Mouse (Mus musculus) testis, postnatal 10 days (tissue): ENCODE results near the gene Ngef.
A peak's percentile ranks its signal among the peaks of the same experiment; 100 is the strongest.

Experiments used
- DNase-seq: peaks from one replicate; pipeline ENCODE4 v3.0.0; 2021; ENCODE audit warnings: low spot score

The Ngef gene

GRCm38 (mm10) chr1:87565760-87566159 lies 7.9 kb downstream of the Ngef start:
- no peak for DNase-seq

- DNase-seq: no peak
Observed at GRCm38 (mm10) chr1:87562967-87563366, 10.7 kb downstream of the Ngef start.

DNA sequence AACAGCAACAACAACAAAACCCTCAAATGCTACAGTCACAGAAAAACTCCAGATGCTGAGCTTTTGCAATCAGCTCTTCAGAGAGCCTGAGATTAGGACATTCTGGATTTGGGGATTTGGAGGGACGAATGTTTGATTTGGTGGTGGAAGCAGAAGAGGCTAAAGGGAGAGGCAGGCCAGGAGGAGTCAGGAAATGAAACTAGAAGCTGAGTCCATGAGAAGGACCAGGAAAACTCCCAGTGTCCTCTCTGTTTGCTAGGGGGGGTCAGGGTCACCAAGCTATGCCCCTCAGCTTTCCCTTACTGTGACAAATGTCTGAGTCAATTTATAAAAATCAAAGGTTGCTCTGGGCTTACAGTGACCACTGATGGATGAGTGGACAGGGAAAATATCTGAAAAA lies 20.1 kb downstream of the Ngef start:
- DNase-seq: no peak

DNA sequence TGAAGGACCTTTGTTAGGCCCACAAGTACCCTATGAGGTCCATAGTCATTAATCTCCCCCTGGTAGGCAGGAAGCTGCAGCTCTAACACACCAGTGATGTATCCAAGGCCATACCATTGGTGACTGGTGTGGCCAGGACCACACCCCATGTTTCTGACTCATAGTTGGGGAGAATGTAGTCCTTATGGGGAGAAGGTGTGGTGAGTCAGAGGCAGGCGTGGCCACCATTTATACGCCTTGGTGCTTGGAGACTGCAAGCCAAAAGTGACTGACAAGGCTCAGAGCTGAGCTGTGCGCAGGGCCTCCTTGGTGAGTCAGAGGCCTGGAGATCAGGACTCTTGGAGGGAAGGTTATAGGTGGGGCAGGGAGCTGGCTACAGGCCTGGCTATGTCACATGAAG lies 22.7 kb downstream of the Ngef start:
- DNase-seq: no peak

DNA sequence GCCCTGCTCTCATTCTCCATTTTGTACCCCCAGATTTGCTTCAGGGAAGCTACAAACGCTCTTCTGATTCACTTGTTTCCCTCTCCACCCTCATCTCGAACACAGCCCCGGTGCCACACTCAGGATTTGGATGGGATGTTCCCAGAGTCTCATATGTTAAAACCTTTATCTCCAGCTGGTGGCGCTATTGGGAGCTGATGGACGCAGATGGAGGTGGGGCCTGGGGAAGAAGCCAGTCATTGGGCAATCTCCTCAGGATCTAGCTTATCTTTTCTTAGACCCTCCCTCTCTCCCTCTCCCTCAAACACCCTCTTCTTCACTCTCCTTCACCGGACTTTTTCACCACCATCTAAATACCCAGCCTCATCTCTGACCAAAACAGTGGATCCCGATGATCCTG lies 32.1 kb downstream of the Ngef start:
- no peak for DNase-seq

- no peak for DNase-seq
Observed at GRCm38 (mm10) chr1:87537008-87537407, 36.7 kb downstream of the Ngef start.

GRCm38 (mm10) chr1:87534118-87534517 lies 39.6 kb downstream of the Ngef start:
- DNase-seq: no peak

DNA sequence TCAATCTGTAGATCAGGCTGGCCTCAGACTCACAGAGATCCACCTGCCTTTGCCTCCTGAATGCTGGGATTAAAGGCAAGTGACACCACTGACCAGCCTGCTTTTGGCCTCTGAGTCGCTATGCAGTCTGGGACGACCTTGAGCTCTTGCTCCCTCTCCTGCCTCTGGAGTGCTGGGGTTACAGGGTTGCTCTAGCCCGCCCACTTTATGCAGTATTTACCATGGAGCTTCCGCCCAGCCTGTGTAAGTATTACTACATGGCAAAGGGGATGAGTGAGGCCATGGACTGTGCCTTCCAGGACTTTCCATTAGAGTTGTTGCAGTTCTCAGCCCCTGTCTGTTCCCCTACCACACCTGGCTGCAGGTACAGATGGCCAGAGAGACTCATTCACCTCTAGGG lies 41.3 kb downstream of the Ngef start:
- no peak for DNase-seq

- DNase-seq: no peak
Observed at GRCm38 (mm10) chr1:87527191-87527590, 46.5 kb downstream of the Ngef start.

DNA sequence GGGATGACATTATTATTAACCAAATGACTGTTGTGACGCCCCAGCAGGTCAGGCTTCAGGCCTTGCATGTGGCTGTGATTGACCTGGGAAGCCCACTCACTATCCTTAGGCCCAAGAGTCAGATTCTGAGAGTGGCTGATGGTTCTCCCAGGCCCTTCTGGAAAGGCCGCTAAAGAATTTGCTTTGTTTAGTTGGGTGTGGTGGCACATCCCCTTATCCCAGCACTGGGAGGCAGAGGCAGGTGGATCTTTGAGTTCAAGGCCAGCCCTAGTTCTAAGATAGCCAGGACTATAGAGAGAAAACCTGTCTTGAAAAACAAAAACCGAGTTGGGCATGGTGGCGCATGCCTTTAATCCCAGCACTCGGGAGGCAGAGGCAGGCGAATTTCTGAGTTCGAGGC lies 48.6 kb downstream of the Ngef start:
- DNase-seq: no peak

- DNase-seq: no peak
Observed at GRCm38 (mm10) chr1:87521523-87521922, 52.1 kb downstream of the Ngef start.

DNA sequence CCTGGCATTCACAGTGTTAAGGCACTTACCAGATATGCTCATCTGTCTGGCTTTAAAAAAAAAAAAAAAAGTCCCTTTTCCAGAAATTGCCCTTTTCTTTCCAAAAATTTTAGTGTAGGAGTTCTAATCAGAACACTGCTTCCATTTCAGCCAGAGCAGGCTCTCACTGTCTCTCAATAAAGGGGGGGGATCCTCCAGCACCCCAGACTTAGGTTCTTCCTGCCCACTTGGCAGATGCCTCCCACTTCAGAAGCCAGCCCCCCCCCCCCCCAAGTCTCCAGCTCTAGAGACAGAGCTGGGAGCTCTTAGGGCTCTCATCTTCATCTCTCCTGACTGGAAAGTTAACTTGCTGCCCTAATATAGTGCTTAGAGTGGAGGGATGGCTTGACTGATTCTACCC lies 53.2 kb downstream of the Ngef start:
- DNase-seq: no peak

DNA sequence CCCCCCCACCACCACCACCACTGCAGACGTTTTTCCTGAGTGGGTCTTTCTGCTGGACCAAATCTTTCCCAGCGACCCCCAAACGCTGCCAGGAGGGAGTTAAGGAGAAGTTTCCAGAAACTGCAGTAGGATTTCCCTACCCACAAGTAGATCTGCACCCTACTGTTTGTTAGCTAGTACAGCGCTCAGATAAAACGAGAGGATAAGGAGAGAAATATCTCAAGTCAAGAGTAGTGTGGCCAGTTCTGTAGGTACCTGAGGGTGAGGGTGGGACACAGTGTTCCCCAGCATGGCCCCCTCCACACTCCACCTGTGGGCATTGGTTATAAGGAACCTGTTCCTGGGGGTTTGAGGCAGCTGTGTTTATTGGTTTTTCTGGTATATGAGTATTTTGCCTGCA lies 62.8 kb downstream of the Ngef start:
- DNase-seq: no peak

DNA sequence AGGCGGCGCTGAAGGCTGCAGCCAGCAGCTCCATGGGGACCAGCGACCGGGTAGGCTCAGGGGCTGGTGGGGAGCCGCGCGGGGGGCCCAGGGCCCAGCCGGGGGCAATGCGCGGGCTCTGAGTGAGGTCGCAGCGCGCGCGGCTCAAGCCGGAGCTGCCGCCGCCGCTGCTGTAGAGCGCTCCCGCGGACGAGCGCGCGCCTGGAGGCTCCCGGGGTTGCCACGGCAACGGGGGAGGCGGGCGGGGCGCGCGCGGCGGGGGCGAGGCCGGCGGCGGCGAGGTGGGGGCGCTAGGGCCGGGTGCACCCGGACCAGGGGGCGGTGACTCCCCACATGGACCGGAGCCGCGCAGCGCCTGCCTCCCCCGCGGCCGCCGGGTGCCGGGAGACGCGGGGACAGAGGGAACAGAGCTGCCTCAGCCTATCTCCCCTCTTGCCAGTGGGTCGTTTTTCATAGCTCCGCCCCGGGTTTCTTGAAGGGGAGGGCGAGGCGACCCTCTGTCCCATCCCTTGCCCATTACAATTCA lies 63.4 kb downstream of the Ngef start:
- peak; percentile 76 for DNase-seq

GRCm38 (mm10) chr1:87509561-87510165 lies 64.0 kb downstream of the Ngef start, which contains the start of gene Neu2:
Gene Neu2, plus strand, starts transcription at chr1:87509889.
- peak; percentile 50 for DNase-seq

DNA sequence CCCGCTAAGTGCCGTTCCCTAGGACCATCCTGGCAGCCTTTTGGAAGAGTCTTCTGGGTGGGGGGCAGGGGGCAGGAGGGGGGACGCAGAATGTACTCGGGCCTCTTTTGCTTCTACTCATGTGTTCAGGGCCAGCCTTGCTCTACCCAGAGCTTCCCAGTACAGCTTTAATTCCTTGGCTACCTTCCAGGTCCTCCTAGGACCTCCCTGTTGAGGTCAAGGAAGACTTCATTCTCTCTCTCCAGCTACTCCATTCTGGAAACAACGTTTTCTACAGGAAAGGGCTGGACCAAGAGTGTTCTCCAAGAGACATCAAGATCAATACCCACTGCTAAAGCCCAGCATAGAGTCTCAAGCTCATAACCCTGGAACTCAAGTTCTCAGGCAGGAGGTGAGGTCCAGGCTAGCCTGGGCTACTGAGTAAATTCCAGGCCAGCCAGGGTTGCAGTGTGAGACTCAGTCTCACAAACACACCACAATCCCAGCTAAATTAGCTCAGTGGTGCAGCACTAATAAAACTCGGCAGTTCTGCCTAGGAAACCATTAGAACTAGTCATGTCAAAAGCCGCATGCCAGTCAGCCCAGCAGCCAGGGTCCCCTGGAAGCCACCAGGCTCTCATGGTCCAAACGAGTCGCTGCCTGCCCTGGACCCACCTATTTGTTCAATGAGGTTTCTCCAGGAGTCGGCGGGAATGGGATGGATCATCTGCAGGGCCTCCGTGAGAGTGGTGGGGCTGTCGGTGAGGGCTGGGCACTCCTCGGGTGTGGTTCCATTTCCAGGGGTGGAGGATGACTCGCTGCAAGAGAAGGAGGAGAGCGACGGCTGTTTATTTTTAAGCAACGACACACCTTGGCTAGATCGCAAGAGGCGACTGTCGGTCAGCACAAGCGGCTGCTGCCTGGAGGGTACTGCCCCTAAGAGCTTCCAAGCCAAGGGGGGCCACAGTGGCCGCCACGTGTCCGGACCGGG lies 64.8 kb downstream of the Ngef start:
- DNase-seq: no peak

GRCm38 (mm10) chr1:87507857-87508256 lies 65.8 kb downstream of the Ngef start:
- DNase-seq: no peak

- DNase-seq: no peak
Observed at GRCm38 (mm10) chr1:87505524-87505923, 68.1 kb downstream of the Ngef start.

DNA sequence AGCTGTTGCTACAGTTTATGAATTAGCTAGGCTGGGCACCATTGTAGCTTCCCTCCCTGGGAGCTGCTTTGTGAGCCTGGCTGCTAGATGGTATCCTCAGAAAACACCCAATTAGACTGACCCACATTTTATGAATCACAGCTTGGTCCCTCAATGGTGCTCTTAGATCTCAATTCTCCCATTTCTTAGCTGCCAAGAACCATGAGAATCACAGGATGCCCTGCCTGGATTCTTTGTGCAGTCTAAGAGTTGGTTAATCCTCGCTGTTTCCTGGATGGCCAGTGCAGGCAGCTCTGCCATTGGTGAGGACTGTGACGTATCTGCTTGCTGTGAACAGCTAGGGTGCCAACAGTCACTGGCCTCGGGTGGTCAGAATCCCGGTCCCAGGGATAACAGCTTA lies 80.1 kb downstream of the Ngef start:
- DNase-seq: no peak

- DNase-seq: no peak
Observed at GRCm38 (mm10) chr1:87492285-87492684, 81.4 kb downstream of the Ngef start.

- no peak for DNase-seq
Observed at GRCm38 (mm10) chr1:87486386-87486785, 87.3 kb downstream of the Ngef start.

- DNase-seq: no peak
Observed at GRCm38 (mm10) chr1:87482546-87482945, 91.1 kb downstream of the Ngef start.
